Mouse (Mus musculus): ENCODE data around the gene Nicn1. TPM values are rescaled to one million over a fixed set of nuclear protein-coding genes. Genes with fewer than 3 reads are reported as not detected.
A peak's percentile ranks its signal among the peaks of the same experiment; 100 is the strongest.
"Not testable (repeated sequence)": the region's sequence is repeated elsewhere in the genome, so short reads cannot be mapped to it uniquely, and the experiment has no call there.

The Nicn1 gene
- polyA plus RNA-seq, 1 experiment from 2014 or later = 37.2 TPM

DNA sequence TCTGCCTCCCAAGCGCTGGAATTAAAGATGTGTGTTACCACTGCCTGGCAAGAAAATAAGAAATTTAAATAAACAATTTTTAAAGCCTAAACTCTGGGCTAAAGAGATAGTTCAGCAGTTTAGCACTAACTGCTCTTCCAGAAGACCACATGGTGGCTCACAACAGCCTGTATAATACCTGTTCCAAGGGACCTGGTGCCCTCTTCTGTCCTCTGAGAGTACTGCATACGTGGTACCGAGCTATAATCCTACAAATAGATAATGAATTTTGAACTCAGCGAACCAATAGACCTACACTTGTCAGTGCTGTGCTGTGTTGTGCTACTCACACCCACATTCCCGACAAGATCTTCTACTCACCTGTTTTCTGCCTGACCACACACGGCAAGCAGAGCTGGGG, 5.8 kb upstream of the Nicn1 start:
- Histone ChIP-seq H3K4me3 (no peak overlapping the region), H3K36me3 (no peaks in the 10 kb centered on the region), H3K9me3 (no peaks in the 10 kb centered on the region), H3K9ac (no peak overlapping the region), H3K27me3 (no peaks in the 10 kb centered on the region), H3K4me2 (no peak overlapping the region), H3K4me1 (peaks cover 13% of the 10 kb centered on the region; the same call in 1 of the 2 replicates), H3K27ac (no peak overlapping the region)
- WGBS = 10% methylated on average over 6 of the region's 6 CpGs
- ATAC-seq (ENCODE audit: borderline replicate concordance, extremely low read depth, low FRiP score, low TSS enrichment) = no peak

DNA sequence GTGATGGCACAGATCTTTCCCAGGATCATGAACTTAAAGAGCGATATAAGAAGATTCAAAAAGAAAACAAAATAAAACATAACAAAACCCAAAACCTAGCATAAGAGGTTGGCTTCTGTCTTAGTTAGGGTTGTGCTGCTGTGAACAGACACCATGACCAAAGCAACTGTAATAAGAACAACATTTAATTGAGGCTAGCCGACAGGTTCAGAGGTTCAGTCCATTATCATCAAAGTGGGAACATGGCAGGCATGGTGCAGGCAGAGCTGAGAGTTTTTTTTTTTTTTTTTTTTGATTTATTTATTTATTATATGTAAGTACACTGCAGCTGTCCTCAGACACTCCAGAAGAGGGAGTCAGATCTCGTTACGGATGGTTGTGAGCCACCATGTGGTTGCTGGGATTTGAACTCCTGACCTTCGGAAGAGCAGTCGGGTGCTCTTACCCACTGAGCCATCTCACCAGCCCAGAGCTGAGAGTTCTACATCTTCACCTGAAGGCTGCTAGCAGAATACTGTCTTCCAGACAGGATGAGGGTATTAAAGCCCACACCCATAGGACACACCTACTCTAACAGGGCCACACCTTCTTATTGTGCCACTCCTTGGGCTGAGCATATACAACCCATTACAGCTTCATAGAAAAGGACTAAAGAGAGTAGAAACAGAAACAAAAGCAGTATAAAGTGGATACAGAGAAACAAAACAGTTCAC, 2.5 kb upstream of the Nicn1 start:
- not testable (repeated sequence) for H3K4me1 ChIP-seq; H3K4me2 ChIP-seq; H3K36me3 ChIP-seq; H3K9me3 ChIP-seq; H3K4me3 ChIP-seq; H3K27me3 ChIP-seq; H3K27ac ChIP-seq; ATAC-seq (ENCODE audit: borderline replicate concordance, extremely low read depth, low FRiP score, low TSS enrichment); H3K9ac ChIP-seq
- WGBS = 56% methylated on average over 6 of the region's 6 CpGs

DNA sequence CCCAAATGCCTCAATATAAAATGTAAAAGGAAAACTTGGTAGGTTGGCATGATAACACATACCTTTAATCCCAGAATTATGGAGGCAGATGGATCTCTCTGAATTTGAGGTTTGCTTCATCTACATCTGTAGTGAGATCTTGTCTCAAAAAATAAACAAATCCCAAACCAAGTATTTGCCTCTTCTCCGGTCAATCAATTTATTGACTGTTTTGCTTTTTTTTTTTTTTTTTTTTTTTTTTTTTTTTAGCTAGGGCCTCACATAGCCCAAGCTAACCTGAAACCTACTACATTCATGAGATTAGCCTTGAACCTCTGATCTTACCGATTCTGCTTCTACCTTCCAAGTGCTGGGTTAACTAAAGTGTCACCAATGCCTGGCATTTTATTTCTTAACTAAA, 882 bp upstream of the Nicn1 start:
- H3K4me3 ChIP-seq = peak overlapping the region; percentile 57
- WGBS = 51% methylated on average over 2 of the region's 2 CpGs
- H3K9me3 ChIP-seq = no peaks in the 10 kb centered on the region

DNA sequence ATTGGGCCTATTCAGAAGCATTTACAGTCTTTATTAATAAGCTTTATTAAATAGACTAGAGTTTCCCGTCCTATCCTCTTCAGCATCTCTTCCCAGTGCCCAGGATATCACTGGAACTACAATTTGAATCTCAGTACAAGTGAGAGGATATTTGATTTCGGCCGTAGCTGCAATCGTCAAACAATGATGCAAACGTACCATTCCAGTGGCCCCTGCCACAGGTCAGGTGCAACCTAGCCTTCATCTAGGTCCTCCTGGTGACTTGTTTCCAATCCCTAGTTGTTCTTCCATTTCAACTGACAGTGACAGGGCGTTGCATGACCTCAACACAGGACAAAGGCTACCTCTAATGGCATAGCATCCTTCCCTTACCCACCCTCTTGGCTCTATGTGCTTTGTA, 544 bp downstream of the Nicn1 start:
- Histone ChIP-seq H3K4me3 (peak overlapping the region; percentile 57), H3K9ac (peak overlapping the region; percentile 58), H3K36me3 (no peaks in the 10 kb centered on the region), H3K27ac (peak overlapping the region; percentile 16; the same call in 1 of the 2 replicates), H3K27me3 (no peaks in the 10 kb centered on the region), H3K4me2 (peak overlapping the region; percentile 69), H3K9me3 (no peaks in the 10 kb centered on the region), H3K4me1 (peaks cover 7% of the 10 kb centered on the region)
- ATAC-seq (ENCODE audit: borderline replicate concordance, extremely low read depth, low FRiP score, low TSS enrichment) = no peak; the same call in 1 of the 2 replicates
- 36% methylated on average over 6 of the region's 6 CpGs for WGBS

More for the DNA sequence above, 882 bp upstream of the Nicn1 start:
- Histone ChIP-seq H3K4me1 (peaks cover 7% of the 10 kb centered on the region), H3K9ac (peak overlapping the region; percentile 50; the same call in 1 of the 2 replicates), H3K4me2 (peak overlapping the region; percentile 69; the same call in 1 of the 2 replicates), H3K27ac (no peak overlapping the region), H3K36me3 (no peaks in the 10 kb centered on the region), H3K27me3 (no peaks in the 10 kb centered on the region)
- ATAC-seq (ENCODE audit: borderline replicate concordance, extremely low read depth, low FRiP score, low TSS enrichment) = no peak

DNA sequence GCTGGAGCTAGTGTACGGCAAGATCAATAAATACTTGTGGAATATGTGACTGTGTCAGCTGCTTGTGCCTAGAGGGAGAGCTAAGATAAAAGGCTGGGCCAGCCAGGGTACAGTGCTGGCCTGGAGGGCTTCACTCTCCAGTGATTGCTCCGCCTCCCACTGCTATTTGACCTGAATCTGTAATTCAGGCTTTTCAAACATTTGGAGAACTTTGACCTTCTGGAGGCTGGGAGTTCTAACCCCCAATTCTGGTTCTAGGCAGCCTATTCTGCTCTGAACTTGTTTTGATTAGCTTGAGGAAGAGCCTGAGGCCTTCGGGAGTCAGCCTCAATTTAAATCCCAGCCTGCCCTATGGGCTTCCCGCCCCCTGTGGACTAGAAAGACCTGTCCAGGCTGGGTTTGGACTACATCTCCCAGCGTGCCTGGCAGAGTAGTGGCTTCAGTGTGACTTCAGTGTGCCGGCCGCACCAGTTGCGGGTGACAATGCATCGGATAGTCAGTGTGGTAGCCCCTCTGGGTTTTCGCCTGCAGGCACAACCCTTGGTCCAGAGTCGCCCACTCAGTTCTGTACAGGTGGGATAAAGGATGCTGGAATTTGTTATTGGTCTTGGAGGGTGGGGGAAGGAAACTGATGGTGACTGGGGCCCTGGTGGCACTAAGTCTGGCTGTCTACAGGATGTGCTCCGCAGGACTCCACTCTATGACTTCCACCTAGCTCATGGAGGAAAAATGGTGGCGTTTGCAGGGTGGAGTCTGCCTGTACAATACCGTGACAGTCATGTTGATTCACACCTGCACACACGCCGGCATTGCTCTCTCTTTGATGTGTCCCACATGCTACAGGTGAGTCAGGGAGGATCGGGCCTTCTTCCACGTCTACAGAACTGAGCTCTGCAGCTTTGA, 6.5 kb downstream of the Nicn1 start, which contains the start of gene Amt:
Gene Amt (plus strand): TSS at position 401 of the 903 bp plus-strand sequence.
- Histone ChIP-seq H3K9ac (no peak within 1 kb of the TSS; the same call in 1 of the 2 replicates), H3K27ac (peak within 1 kb of the TSS; percentile 25), H3K9me3 (no peaks in the 10 kb centered on the region), H3K4me3 (peak within 1 kb of the TSS; percentile 28), H3K4me1 (no peaks in the 10 kb centered on the region), H3K27me3 (no peaks in the 10 kb centered on the region), H3K36me3 (no peaks in the 10 kb centered on the region), H3K4me2 (peak within 1 kb of the TSS; percentile 42)
- ATAC-seq (ENCODE audit: borderline replicate concordance, extremely low read depth, low FRiP score, low TSS enrichment) = peak; percentile 78
- 18% methylated on average over 18 of the region's 18 CpGs for WGBS

DNA sequence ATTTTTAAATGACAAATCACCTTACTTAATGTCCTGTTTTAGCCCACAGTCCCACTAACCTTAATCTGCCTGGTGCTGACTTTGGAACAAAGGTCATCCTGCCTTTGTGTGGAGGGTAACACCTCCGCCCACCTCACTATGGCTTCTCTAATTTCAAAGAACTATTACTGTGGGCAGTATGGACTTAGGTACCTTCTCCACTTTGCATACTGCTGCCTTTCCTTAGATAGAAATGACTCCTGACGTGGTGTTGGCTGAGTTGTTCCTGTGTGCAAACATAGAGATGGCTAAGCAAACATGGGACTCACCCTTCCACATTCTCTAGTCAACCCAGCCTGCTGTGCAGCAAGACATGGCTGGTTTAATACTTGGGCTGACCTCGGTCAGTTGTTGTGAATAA, 11.6 kb downstream of the Nicn1 start:
- no peaks in the 10 kb centered on the region for H3K27me3 ChIP-seq
- peak overlapping the region; percentile 73 for H3K27ac ChIP-seq
- H3K4me3 ChIP-seq = no peak overlapping the region
- peaks cover 16% of the 10 kb centered on the region; the same call in 1 of the 2 replicates for H3K36me3 ChIP-seq
- H3K4me2 ChIP-seq = no peak overlapping the region
- ATAC-seq (ENCODE audit: borderline replicate concordance, extremely low read depth, low FRiP score, low TSS enrichment) = no peak
- H3K9ac ChIP-seq = no peak overlapping the region
- H3K9me3 ChIP-seq = no peaks in the 10 kb centered on the region
- 57% methylated on average over 3 of the region's 3 CpGs for WGBS
- H3K4me1 ChIP-seq = peaks cover 12% of the 10 kb centered on the region

DNA sequence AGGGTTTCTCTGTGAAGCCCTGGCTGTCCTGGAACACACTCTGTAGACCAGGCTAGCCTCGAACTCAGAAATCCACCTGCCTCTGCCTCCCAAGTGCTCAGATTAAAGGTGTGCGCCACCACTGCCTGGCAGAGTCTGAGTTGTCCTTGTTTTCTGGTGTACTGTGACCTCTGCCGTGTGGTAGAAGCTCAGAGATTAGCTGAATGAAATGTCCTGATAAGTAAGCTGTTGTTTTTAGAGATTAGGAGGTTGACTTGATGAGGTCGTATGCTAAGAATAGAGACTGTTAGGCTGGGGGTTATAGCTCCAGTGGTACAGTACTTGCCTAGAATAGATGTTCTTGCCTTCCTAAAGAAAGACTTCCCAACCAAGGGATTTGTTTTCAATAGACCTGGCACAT, 14.5 kb downstream of the Nicn1 start:
- Histone ChIP-seq H3K36me3 (peaks cover 16% of the 10 kb centered on the region; the same call in 1 of the 2 replicates), H3K27me3 (no peaks in the 10 kb centered on the region), H3K27ac (no peak overlapping the region), H3K9ac (peak overlapping the region; percentile 76), H3K4me1 (peaks cover 32% of the 10 kb centered on the region), H3K4me3 (peak overlapping the region; percentile 98), H3K4me2 (peak overlapping the region; percentile 71), H3K9me3 (no peaks in the 10 kb centered on the region)
- WGBS = 66% methylated on average over 4 of the region's 4 CpGs
- no peak for ATAC-seq (ENCODE audit: borderline replicate concordance, extremely low read depth, low FRiP score, low TSS enrichment)

DNA sequence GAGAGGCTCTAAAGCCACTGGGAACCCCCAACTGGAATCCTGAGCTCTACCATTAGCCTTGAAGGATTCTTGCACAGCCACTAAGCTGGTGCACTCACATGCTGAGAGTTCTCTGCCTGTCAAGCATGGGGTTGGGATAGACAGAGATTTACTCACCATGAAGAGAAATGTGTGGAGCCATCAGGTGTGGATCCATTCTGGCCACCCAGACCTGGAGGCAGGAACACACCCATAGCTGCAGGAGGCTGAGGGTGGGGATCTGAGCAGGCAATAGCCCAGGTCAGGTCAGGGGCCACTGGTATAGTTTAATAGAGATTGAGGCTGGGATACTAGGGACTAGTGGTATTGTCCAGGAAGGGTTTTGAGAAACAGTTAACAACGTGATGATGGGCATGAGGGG, 14.9 kb downstream of the Nicn1 start:
- Histone ChIP-seq H3K27ac (peak overlapping the region; percentile 100), H3K4me2 (peak overlapping the region; percentile 71), H3K4me3 (peak overlapping the region; percentile 98), H3K36me3 (peaks cover 16% of the 10 kb centered on the region; the same call in 1 of the 2 replicates), H3K9me3 (no peaks in the 10 kb centered on the region), H3K9ac (peak overlapping the region; percentile 76), H3K4me1 (peaks cover 35% of the 10 kb centered on the region), H3K27me3 (no peaks in the 10 kb centered on the region)
- ATAC-seq (ENCODE audit: borderline replicate concordance, extremely low read depth, low FRiP score, low TSS enrichment) = no peak
- WGBS = 0% methylated on average over 1 of the region's 1 CpGs

DNA sequence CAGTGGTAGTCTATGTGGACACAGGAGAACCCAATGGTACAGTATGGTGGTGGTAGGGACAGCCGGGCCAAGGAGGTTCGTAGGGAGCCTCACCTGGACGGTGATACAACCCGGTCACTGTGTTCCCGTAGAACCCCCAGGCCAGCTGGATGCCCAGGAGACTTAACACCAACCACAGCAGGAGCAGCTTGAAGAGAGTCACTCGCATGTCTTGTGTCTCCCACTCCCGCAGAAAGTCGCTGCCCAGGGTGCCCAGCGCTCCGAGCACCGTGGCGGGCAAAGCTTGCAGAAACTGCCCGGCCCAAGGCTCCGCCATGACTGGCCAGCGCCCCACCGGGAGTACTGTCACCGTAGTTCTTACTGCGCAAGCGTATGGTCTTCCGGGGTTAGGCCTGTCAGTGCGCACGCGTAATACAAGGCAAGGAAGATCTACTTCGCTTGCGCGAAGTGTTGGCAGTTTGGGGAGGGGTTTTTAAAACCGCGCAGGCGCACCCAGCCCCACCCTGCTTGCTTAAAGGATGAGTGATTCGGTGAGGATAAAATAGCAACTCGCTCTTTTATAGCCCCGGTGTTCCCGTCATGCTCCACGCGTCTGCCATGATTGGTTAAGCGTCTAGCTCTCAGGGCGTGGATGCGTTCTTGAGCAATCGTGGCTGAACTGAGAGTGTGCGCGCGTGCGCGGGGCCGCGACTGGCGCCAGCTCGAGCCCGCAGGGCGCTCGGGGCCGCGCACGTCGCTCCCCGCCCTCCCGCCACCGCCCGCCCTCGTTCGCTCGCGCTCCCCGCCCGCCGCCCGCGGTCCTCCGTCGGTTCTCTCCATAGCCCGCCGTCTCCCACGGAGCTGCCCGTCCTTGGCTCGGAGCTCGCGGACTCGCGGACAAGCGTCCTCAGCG, 15.6 kb downstream of the Nicn1 start, which contains the start of the genes Rhoa and Tcta:
Gene Rhoa (plus strand): TSS at position 501 of the 892 bp plus-strand sequence.
Gene Tcta (minus strand): TSS at position 532 of the 892 bp plus-strand sequence.
- H3K36me3 ChIP-seq = peaks cover 16% of the 10 kb centered on the region; the same call in 1 of the 2 replicates
- peak within 1 kb of the TSS; percentile 100 for H3K27ac ChIP-seq
- no peaks in the 10 kb centered on the region for H3K9me3 ChIP-seq
- no peaks in the 10 kb centered on the region for H3K27me3 ChIP-seq
- H3K4me1 ChIP-seq = peaks cover 42% of the 10 kb centered on the region
- WGBS = under 1% methylated on average over 80 of the region's 81 CpGs
- peak within 1 kb of the TSS; percentile 100 for H3K9ac ChIP-seq
- peak within 1 kb of the TSS; percentile 98 for H3K4me3 ChIP-seq
- ATAC-seq (ENCODE audit: borderline replicate concordance, extremely low read depth, low FRiP score, low TSS enrichment) = peak; percentile 97
- H3K4me2 ChIP-seq = peak within 1 kb of the TSS; percentile 74

DNA sequence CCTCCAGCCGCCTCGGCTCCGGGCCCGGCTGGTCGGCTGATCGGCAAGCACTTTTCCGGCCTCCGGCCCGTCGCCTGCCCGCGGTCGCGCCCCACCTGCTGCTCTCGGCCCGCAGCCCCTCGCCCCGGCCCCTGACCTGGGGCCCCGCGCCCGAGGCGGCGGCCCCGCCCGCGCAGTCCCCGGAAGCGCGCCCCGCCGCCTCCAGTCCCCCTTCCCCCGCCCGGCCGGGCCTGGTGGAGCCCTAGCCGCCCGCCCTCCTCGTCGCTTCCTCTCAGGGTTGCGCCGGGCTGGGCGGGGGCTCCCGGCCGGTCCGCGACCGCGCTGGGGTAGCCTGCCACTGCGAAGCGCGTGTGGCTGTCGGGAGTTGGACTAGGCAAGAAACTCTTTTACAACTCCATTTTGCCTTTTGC, 16.3 kb downstream of the Nicn1 start:
- H3K27me3 ChIP-seq = no peaks in the 10 kb centered on the region
- WGBS = under 1% methylated on average over 43 of the region's 51 CpGs

More for the DNA sequence above, 16.3 kb downstream of the Nicn1 start:
- Histone ChIP-seq H3K9me3 (no peaks in the 10 kb centered on the region), H3K4me3 (peak overlapping the region; percentile 98), H3K4me2 (peak overlapping the region; percentile 74), H3K27ac (peak overlapping the region; percentile 100), H3K9ac (peak overlapping the region; percentile 100), H3K4me1 (peaks cover 44% of the 10 kb centered on the region), H3K36me3 (peaks cover 16% of the 10 kb centered on the region; the same call in 1 of the 2 replicates)
- ATAC-seq (ENCODE audit: borderline replicate concordance, extremely low read depth, low FRiP score, low TSS enrichment) = peak; percentile 87

All from lung, embryonic 15.5 days (tissue).